Mouse (Mus musculus) ES-E14 (cell line): ENCODE measurements around the gene Erh. TPM values are rescaled to one million over a fixed set of nuclear protein-coding genes. Genes with fewer than 3 reads are reported as not detected.

Experiments
- DNase-seq: peaks from one replicate; pipeline ENCODE4 v3.0.0-alpha.2; 2013; ENCODE audit warnings: low read depth, low spot score
- H3K27ac ChIP-seq: 2 replicates; pipeline ENCODE4 v1.5.1; 2012; ENCODE audit warnings: low read depth, mild to moderate bottlenecking, low read length, moderate library complexity, mixed read lengths; ENCODE audit not compliant: poor library complexity, insufficient read depth, severe bottlenecking
- H3K36me3 ChIP-seq: 2 replicates; pipeline ENCODE4 v1.6.1; 2012; ENCODE audit warnings: mild to moderate bottlenecking, low read length, moderate library complexity, mixed read lengths; ENCODE audit not compliant: control insufficient read depth, poor library complexity, insufficient read depth, severe bottlenecking
- H3K4me1 ChIP-seq, 2 experiments: fragments of 150-350 bp in 1 of 2; sonication (generic) in 1 of 2; 2 replicates each; pipeline ENCODE4 v1.6.1; 2012; ENCODE audit warnings: low read length in 2 of 2, mild to moderate bottlenecking in 1 of 2, mixed read lengths in 1 of 2; ENCODE audit not compliant: control insufficient read depth in 2 of 2, insufficient read depth in 2 of 2, poor library complexity in 1 of 2
- H3K4me3 ChIP-seq, 2 experiments: fragments of 150-350 bp in 1 of 2; sonication (generic) in 1 of 2; 2 replicates each; pipeline ENCODE4 v1.5.1; 2012; ENCODE audit warnings: low read length in 2 of 2, low read depth in 1 of 2, mild to moderate bottlenecking in 1 of 2, mixed read lengths in 1 of 2; ENCODE audit not compliant: insufficient read depth in 1 of 2, poor library complexity in 1 of 2, severe bottlenecking in 1 of 2
- H3K9ac ChIP-seq: 2 replicates; pipeline ENCODE4 v1.6.1; 2012; ENCODE audit warnings: low read depth, mild to moderate bottlenecking, low read length, mixed read lengths; ENCODE audit not compliant: poor library complexity, insufficient read depth, severe bottlenecking
- H3K9me3 ChIP-seq: fragments of 150-350 bp; sonication (generic); 2 replicates; pipeline ENCODE4 v1.6.1; 2012; ENCODE audit warnings: low read depth, mild to moderate bottlenecking, low read length; ENCODE audit not compliant: control insufficient read depth, insufficient read depth
- HCFC1 ChIP-seq: IDR thresholded peaks from 2 replicates; pipeline ENCODE4 v1.6.1; 2012; ENCODE audit warnings: low read length, inconsistent platforms, borderline replicate concordance; ENCODE audit not compliant: insufficient read depth
- MAFK ChIP-seq: IDR thresholded peaks from 2 replicates; pipeline ENCODE4 v1.6.1; 2014; ENCODE audit warnings: mild to moderate bottlenecking, low read depth, low read length, inconsistent platforms; ENCODE audit not compliant: insufficient read depth
- ZC3H11A ChIP-seq: IDR thresholded peaks from 2 replicates; pipeline ENCODE4 v1.6.1; 2012; ENCODE audit warnings: low read depth, mild to moderate bottlenecking, inconsistent platforms, low read length, borderline replicate concordance
- in situ Hi-C, 2 experiments: fragments of 600-800 bp; cut with MboI; formaldehyde crosslinking; loops; one replicate each; pipeline ENCODE4 v1.15.1; 2025; ENCODE audit warnings: low sequenced_read_pairs in 2 of 2, inconsistent platforms in 1 of 2; ENCODE audit not compliant: unreplicated experiment in 2 of 2
- total RNA-seq: library from RNA; depleted of rRNA; stranded (reverse); fragments of 300-350 nt; gene quantifications from 2 replicates; pipeline ENCODE4 v1.2.3, GENCODE M21; 2012; rRNA removed

The Erh gene
- total RNA-seq, 1 experiment, result 353 TPM

DNA sequence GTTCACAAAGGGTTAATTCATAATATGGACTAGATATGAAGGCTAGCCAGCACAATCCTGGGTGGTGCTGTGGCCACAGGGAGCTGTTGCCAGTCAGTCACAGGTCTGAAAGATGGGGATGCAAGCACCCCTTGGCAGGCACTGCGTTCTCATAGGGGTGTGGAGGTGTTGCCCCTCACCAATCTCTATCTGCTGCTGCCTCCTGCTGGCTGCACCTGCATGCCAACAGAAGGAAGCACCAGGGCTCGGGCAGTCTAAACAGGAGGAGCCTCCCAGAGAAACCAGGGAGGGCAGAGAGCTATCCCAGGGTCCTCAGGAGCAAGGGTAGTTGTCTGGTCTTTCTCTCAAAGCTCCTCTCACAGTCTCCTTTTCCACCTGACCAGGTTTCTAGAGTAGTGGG lies 59.2 kb downstream of the Erh start:
- Histone ChIP-seq H3K4me3 (no peak overlapping the region), H3K4me1 (no peaks in the 10 kb centered on the region), H3K9me3 (no peaks in the 10 kb centered on the region), H3K27ac (no peak overlapping the region), H3K36me3 (no peaks in the 10 kb centered on the region), H3K9ac (no peak overlapping the region)
- in situ Hi-C loops, result no loop called here
- DNase-seq, result no peak
- TF ChIP-seq HCFC1, result no peak
- peak; percentile 2; the same call in 1 of the 2 replicates for TF ChIP-seq ZC3H11A
- TF ChIP-seq MAFK, result no peak

Other genes with a start within 250 kb of the Erh start
- 5.8 and 9.0 TPM in 2 replicates for gene Dcaf5, start 207.7 kb downstream of the Erh start, total RNA-seq
- gene Exd2, start 181.2 kb downstream of the Erh start, total RNA-seq, result 34.8 and 45.8 TPM in 2 replicates
- gene Galnt16, start 126.1 kb downstream of the Erh start, total RNA-seq, result 1.9 and 2.9 TPM in 2 replicates
- gene Slc39a9, start 458 bp downstream of the Erh start, total RNA-seq, result 21.7 and 25.7 TPM in 2 replicates
- 8.2 and 8.7 TPM in 2 replicates for gene Plekhd1, start 48.2 kb upstream of the Erh start, total RNA-seq
- 0.40 and 0.63 TPM in 2 replicates for gene Ccdc177, start 116.3 kb upstream of the Erh start, total RNA-seq
- 49.5 and 65.6 TPM in 2 replicates for gene Susd6, start 146.2 kb upstream of the Erh start, total RNA-seq